Mouse (Mus musculus): ENCODE data around the gene Ptprh.

- TF ChIP-seq GATA1 (IDR thresholded peaks at IDR 0.05; ENCODE audit: low read length) (no peak), TAL1 (IDR thresholded peaks at IDR 0.05; ENCODE audit: low read length) (no peak)
These were observed 48.9 kb upstream of the Ptprh start for GRCm38 (mm10) chr7:4652726-4653125.

Data from erythroblast, embryonic 14.5 days (primary cell).